Mouse (Mus musculus) fibroblast of lung, adult 2 months (primary cell): ENCODE measurements around the gene Klhl31.

Experiments
- DNase-seq: peaks from one replicate; pipeline ENCODE4 v3.0.0-alpha.2; 2011; ENCODE audit warnings: low read depth

Klhl31 gene

DNA sequence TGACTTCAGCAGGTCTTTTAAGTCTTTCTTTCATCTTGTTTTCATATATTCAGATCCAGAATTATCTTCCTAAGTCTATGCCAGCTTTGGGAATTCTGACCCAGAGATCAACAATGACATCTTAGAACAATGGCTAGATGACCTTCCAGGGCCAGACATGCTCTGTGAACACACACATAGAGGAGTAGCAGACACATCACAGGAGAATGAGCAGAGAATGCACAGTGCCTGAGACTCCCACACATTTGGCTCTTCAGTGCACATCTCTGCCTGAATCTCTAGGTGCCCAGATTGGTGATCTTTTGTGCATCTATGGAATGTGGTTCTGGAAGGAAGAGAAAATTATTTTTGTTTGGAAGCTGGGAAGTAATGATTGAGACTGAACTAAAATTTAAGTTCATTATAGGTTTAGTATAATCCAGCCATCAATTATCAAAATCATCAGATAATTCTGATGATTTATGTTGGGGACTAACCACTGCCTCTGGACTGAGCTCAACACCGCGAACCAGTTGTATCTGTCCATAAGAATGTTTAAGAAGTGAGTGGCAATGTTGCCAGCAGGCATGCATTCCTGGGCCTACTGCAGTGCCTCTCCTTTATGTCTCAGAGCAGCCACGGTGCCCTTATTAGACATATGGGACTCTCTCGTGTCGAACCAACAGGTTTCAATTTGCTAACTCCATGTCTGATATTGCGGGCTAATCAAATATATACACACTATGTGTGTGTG, 12.8 kb upstream of the Klhl31 start:
- DNase-seq, result no peak

DNA sequence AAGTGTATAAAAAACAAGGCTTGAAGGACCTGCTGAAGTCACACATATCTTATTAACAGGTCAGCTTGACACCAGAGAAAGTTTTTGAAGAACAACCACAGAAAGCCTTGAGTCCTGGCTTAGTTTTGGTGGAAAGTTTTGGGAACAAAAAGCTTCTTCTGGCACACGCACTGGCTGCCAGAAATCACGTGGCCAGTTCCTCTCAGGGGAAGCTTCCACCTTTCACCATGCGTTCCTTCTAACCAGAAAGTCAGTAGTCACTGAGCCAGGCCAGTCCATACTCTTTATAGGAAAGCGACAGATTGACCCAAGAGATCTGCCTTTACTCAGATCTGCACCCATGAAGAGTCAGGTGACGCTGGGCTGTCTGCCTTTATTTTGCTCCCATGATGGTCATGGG, 12.1 kb upstream of the Klhl31 start:
- no peak for DNase-seq

DNA sequence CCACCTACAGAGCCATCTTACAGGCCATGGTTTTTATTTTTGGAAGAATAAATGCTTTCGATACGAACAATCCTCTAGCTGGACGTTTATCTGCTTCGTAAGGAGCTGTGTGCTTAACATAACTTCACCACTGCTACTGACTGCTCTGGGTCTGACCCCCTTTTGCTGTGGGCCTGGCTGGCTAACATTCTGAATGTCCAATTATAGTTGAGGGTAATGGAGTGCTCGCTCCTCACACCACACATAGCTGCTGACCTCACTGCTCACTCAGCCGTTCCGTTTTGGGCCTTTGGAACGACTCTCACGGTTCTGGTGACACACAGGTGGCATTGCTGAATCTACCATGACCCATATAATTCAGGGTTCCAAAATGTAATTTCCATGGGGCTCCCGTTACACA, 7.6 kb upstream of the Klhl31 start:
- no peak for DNase-seq

DNA sequence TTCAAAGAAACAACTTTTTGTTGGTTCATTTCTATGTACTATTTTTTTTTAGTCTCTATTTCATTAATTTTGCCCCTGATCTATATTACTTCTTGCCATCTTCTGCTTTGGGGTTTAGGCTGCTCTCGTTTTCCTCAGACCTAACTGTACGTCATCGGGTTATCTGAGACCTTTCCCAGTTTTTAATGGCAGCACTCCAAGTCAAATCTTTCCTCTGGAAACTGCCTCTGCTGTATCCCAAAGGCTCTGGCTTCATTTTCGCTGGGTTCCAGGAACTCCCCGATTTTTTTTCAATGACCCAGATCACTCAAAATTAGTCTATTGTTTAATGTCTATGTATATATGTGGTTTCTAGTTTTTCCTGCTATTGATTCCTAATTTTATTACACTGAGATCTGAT, 6.6 kb upstream of the Klhl31 start:
- DNase-seq, result no peak

DNA sequence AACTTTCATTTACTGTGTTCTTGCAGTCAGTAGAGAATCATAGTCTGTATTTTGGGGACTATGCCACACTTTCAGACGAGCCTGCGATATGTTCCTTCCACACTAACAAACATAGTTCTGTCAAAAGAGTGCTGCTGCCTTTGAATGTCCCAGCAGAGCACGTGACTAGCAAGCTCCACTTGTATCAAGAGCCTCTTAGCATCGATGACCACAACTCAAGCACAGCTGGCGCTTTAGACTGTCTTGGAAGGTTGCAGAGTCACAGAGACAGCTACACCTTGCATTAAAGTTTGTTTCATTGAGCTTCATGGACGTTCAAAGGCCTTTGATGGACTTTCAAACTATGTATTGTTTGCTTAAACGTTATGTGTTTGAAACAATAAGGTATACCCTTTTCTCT, 5.5 kb upstream of the Klhl31 start:
- no peak for DNase-seq

DNA sequence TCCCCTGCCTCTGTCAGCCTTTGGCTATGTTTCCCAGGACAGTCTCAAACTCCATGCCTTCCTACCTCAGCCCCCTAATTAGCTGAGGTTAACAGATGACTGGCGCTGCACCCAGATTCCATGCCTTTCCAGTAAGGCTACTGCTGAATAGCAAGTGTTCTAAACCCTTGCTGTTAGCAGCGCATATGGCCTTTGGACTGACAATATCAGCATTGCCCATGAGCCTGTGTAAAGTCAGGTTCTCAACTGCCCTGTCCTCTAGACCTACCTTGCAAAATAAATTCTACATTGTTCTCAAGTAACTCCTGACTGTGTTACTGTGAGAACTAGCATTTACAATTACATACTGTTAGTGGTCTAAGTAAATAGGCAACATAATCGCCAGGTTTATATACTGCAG, 3.9 kb upstream of the Klhl31 start:
- DNase-seq, result no peak

DNA sequence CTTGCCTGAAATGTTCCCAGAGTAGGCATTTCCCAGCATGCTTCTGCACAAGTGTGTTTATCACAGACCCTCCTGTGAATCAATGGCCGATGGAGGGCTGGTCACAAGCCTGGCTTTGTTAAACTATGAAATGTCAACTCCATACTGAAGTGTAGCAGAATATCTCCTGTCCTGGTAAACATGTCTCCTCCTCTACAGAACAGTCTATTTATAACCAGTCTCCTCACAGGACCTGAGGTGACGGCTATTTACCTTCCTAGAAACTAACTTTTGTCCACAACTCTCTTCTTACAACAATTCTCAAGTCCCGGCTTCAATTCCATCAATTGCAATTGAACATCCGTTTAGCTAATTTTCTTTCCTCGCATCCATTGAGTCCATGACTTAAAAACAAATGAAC, 297 bp upstream of the Klhl31 start:
- no peak for DNase-seq

DNA sequence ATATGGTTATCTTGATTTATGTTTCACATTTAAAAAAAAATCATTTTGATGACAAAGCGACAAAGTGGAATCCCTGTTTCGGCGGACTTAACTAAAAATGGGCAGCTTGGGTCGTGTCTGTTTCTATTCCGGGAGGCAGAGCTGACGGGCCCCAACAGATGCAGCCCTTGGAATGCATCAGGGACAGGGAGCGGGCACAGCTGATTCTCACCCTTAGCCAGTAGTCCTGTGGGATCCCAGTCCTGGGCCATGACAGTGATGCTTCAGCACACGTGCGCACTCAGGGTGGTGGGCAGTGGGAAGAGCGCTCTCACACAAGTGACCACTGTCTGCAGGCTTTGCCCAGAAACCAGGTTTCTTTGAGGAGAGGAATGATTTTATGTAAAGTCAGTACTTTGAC, 1.1 kb downstream of the Klhl31 start:
- DNase-seq, result no peak

DNA sequence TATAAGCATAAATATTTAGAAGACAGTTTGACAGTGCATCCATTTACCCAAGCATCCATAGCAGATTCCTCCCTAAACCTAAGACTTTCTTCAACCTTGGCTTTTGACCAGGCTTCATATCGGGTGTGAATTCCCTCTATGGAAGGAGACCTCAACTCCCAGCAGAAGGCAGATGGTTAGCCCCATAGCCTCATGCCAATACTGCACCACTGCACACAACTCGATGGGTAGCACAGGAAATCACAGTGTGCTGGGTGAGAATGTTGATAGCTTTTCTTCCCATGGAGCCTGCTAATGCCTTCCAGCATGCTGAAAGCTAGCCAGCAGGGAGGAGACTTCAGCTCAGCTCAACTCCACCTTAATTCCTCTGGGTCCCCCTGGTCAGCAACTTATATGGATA, 8.9 kb downstream of the Klhl31 start:
- no peak for DNase-seq

DNA sequence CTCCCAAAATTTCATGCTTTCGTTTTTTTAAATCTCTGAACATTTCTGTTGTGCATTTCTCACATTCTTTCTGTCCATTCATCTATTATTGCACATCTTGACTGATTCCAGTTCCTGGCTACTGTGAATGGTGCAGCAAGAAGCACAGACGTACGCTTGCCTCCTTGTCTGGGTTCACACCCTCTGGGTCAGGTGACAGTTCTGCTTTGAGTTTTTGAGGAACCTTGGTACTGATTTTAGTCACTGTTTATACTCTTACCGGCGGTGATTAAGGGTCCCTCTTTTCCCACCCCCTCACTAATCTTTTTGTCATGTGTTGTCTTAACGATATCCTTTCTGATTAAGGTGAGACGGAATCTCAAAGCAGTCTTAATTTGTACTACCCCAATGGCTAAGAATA, 15.5 kb downstream of the Klhl31 start:
- DNase-seq, result no peak

DNA sequence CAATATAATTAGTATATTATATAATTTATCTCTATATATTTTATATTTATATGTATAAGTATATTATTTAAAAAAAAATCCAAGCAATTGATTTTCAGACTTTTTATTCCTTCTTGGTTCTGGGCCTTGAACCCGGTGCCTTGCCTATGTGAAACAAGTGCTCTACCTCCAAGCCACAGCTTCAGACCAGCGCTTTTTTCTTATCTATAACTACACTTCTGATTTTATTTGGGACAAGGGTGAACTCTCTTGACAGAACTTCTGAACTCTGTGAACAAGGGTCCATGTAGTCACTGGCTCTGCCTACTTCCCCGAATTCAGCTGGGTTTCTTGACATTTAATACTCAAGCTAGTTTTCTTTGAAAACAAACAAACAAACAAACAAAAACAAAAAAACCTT, 17.6 kb downstream of the Klhl31 start:
- DNase-seq, result no peak

DNA sequence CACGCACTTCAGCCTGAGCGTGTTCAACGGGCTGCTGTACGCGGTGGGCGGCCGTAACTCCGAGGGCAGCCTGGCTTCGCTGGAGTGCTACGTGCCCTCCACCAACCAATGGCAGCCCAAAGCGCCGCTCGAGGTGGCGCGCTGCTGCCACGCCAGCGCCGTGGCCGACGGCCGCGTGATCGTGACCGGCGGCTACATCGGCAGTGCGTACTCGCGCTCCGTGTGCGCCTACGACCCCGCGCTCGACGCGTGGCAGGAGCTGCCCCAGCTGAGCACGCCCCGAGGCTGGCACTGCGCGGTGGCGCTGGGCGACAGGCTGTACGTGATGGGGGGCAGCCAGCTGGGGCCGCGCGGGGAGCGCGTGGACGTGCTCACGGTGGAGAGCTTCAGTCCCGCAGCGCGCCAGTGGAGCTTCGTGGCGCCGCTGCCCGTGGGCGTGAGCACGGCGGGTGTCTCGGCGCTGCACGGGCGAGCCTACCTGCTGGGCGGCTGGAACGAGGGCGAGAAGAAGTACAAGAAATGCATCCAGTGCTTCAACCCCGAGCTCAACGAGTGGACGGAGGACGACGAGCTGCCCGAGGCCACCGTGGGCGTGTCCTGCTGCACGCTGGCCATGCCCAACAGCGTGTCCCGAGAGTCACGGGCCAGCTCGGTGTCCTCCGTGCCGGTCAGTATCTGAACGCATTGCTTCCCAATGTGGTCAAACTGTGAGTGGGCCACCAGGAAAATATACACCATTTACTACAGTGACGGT, 19.1 kb downstream of the Klhl31 start:
- DNase-seq, result no peak

DNA sequence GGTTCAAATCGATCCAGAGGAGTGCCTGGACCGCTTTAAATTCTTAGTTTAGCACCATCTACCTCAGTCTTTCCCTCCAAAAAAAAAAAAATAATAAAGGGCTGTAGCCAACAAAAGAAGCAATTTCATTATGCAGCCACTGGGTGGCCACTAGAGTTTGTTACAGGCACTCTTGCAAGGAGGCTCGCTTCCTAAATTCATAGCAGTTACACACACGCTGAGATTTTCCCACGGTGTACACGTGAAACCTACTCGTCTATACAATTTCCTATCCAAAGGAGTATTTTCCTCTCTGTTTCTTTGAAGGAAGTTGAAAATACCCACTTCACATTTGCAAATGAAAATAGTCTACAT, 19.6 kb downstream of the Klhl31 start:
- DNase-seq, result peak; percentile 39

DNA sequence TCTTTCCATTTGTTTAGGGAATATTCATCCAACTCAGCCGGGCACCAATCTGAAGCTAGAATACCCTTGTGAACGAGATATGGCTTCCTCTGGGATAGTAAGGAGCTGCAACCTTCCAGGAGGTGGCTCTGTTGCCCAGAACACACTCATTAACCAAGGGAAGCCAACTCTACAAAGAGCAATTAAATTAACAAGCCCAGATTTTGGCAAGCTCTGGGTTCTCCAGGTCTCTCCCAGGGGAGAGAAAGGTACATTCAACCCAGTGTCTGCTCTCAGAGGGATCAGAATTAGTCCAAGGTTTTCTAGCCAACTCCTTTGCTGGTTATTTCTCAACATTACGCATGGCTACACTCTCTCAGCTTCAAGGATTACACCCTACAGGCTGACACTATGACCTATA, 26.6 kb downstream of the Klhl31 start:
- no peak for DNase-seq

DNA sequence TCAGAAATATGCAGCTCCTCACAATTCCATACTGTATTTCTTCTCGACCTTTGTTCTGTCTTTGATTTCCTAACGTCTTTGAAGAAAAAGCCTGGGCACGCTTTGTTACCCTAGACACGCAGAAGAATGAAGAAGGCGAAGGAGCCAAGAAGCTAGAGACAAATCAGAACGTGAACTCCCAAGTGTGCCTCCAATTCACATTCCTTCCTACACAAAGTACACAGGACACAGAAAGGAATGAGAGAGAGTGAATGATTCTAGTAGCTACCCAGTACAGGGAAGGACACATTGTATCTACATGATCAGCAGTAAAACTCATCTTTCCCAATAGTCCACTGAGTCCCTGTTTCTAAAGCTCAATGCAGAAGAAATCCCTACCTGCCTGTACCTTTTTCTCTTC, 33.8 kb downstream of the Klhl31 start:
- no peak for DNase-seq

DNA sequence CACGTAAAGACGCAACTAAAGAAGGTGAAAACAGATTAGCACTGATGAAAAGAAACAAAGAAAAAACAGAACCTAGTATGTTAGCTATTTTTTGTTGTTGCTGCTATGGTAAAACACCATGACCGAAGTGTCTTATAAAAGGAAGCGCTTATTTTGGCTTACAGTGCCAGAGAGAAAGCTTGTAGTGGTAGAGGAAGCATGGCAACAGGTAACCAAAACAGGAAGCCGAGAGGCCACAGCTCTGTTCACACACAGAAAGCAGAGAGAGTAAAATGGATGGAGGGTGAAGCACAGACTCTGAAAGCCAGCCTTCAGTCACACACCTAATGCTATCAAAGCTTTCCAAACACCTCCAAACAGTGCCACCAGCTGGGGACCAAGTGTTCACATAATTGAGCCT, 34.7 kb downstream of the Klhl31 start:
- DNase-seq, result no peak

DNA sequence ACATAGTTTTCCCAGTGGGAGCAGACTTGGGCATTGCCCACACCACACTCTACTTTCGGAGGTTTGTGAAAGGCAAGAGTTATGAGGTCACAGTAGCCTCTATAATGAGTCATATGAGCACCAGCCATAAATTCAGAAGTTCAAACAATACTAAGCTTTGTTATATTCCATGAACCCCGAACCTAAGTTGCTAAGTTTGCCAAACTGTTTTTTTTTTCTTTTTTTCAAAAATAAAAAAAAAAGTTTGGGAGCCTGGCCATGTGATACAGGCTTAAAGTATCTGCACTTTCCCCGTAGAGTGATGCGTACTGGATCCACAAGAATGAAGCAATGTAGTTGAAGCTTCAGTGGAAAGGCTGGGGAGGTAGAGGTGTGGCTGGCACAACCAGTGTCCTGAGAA, 36.9 kb downstream of the Klhl31 start:
- peak; percentile 52 for DNase-seq

DNA sequence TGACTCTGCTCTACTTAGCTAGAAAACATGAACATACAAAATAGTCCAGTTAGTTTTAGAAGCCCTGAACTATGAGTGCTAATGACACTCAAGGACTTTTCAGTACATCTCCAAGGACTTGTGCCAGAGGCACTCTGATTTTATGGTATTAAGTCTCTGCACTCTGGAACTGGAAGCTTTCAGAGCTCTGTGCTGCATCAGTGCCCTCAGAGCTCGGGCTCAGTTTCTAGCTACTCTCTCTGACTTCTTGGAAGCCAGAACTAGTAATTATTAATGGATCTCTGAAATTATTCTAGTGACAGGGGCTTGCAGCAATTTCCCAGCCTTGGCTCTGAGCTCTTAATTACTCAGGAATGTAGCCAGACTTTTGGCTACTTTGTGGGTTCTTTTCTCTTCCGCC, 37.7 kb downstream of the Klhl31 start:
- DNase-seq, result no peak

DNA sequence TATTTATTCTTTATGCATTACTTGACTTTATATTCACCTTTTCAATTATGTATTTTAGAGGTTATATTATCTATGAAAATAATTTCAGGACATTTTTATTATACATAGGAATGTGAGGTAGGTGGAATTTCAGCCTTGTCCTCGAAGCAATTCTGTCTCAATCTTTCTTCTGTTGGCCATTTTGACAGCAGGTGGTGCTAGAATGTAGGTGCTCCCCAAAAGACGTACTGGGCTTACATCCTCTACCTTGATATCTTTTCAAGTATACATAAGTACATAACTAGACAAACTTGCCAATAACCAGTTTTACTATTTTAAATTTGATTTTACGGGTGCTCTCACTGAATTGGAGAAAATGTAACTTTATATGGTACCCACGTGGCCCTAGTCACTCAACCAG, 48.6 kb downstream of the Klhl31 start:
- DNase-seq, result no peak

DNA sequence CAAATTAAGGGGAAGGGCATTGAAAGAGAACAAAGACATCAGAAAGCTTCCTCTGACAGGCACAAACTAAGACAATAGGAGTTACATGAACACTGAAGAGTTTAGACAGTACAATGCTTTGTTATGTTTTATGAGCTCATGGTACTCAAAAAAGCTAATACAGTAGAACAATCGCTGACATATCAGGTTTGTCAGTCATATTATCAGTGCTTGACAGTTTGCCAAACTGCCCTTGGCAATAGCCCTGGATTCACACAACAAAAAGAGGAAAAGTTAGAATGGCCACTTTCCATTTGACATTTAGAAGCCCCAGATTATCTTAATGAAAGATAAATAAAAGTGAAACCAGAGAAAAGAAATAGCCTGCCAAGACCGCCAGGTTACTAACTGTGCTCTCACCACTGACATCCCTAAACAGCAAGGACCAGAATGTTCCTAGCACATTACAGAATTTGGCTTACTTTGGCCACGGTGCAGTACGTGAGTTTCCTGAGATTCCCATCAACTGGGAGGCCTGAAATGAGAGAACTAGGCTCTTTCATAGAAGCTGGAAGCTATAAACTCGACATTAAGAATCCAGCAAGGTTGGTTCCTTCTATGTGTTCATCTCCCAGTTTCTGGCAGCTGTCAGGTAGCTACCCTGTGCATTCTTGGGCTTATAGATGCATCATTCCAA, 49.7 kb downstream of the Klhl31 start:
- no peak for DNase-seq

DNA sequence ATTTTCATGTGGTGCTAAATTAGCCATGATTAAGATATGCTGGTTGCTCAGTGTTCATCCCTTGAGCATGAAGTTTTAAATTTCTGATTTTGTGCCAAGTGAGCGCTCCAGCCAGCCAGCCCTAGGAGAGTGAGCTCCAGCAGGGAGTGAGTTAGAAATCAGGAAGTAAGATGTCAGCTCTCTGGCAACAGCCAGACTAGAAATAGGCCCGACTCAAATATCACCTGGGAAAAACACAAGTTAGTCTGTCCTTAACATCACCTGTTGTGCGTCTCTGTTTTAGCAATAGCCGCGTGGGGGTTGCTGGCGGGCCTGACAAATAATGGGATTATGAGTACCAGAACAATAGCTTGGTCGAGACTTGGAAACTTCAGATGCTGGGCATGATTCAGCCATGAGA, 56.4 kb downstream of the Klhl31 start:
- DNase-seq, result no peak

DNA sequence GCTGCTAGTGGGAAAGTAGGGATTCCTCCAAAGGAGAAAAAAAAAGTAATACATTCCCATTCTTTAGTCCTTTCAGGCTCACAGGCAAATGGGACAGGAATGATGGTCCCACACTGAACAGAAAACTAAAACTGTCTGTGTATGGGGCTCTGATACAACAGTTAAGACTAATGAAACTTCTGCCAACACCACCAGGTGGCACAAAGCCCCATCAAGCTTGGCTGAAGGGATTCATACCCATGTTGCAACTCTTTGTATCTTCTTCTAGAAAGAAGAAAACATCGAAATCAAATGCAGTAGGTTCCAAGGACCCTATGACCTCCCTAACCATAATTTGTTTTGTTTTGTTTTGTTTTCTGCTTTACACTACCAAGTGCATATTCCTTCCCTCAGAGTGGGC, 57.1 kb downstream of the Klhl31 start:
- no peak for DNase-seq

DNA sequence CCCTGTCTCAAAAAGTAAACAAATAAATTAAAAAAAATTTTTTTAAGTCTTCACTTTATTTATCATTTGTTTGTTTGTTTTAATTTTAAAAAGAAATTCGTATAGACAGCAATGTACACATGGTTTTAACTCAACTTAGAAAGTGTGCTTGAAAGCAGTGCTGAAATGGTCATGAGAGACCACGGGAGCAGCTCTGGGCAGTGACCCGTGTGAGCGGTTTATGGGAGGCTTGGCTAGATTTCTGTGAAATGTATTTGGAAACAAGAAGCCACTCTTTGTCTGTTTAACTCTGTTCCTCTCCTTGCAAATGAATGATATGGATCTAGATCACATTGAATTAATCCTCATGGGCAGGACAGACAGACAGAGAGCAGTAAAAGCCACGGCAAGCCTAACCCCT, 59.3 kb downstream of the Klhl31 start:
- no peak for DNase-seq

DNA sequence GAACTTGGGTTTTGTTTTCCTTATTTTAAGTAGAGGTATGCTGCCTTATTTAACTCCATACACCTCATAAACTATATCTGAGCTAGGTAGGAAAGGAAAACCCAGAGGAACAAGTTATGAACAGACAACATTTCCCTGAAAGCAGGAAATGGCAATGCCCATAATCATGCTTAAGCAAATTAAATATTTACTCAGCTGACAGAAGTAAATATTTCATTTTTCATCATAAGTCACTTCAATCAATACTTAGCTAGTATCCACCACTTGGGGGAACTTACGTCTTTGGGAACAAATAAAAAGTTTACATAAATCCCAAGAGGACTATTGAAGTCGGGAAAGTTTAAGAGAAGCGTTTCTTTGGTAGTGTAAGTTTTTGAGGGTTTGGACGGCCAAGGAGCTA, 67.2 kb downstream of the Klhl31 start:
- no peak for DNase-seq
